Mouse (Mus musculus) gastrocnemius, postnatal 25 days (tissue): ENCODE results near the gene Hopx. TPM values are rescaled to one million over a fixed set of nuclear protein-coding genes. Genes with fewer than 3 reads are reported as not detected.
"Not testable (repeated sequence)": the region's sequence is repeated elsewhere in the genome, so short reads cannot be mapped to it uniquely, and the experiment has no call there.

ENCODE experiments used
- DNase-seq: peaks from one replicate; pipeline ENCODE4 v3.0.0; 2022
- total RNA-seq, 2 experiments: library from RNA; stranded (reverse); gene quantifications; 1 replicate in 1 of 2; 2 replicates in 1 of 2; pipeline ENCODE4 v1.2.3; 2021

The Hopx gene
- total RNA-seq, 2 experiments from 2014 or later: 3.4 to 5.7 TPM

GRCm38 (mm10) chr5:77100691-77101090, 14.2 kb downstream of the Hopx start:
- no peak for DNase-seq

GRCm38 (mm10) chr5:77099997-77100380, 14.9 kb downstream of the Hopx start:
- no peak for DNase-seq

- no peak for DNase-seq
Measured at GRCm38 (mm10) chr5:77099317-77099996, 15.5 kb downstream of the Hopx start.

GRCm38 (mm10) chr5:77098874-77099273, 16.0 kb downstream of the Hopx start:
- no peak for DNase-seq

GRCm38 (mm10) chr5:77097686-77098085, 17.2 kb downstream of the Hopx start:
- DNase-seq: no peak

- not testable (repeated sequence) for DNase-seq
Measured at GRCm38 (mm10) chr5:77096194-77096593, 18.7 kb downstream of the Hopx start.

- DNase-seq: peak; percentile 72
Measured at GRCm38 (mm10) chr5:77094510-77095491, 20.1 kb downstream of the Hopx start.

GRCm38 (mm10) chr5:77093961-77094360, 21.0 kb downstream of the Hopx start:
- no peak for DNase-seq

GRCm38 (mm10) chr5:77092531-77092930, 22.4 kb downstream of the Hopx start:
- no peak for DNase-seq

GRCm38 (mm10) chr5:77091923-77092322, 23.0 kb downstream of the Hopx start:
- DNase-seq: no peak

- DNase-seq: no peak
Measured at GRCm38 (mm10) chr5:77090521-77091096, 24.3 kb downstream of the Hopx start.

- DNase-seq: no peak
Measured at GRCm38 (mm10) chr5:77089901-77090300, 25.0 kb downstream of the Hopx start.

GRCm38 (mm10) chr5:77089294-77089693, 25.6 kb downstream of the Hopx start:
- peak; percentile 24 for DNase-seq

- no peak for DNase-seq
Measured at GRCm38 (mm10) chr5:77087122-77087521, 27.8 kb downstream of the Hopx start.

GRCm38 (mm10) chr5:77086541-77086940, 28.4 kb downstream of the Hopx start:
- DNase-seq: no peak

GRCm38 (mm10) chr5:77085753-77086450, 29.0 kb downstream of the Hopx start:
- no peak for DNase-seq

GRCm38 (mm10) chr5:77084418-77084817, 30.5 kb downstream of the Hopx start:
- DNase-seq: no peak

GRCm38 (mm10) chr5:77082735-77083134, 32.2 kb downstream of the Hopx start:
- no peak for DNase-seq

- peak; percentile 47 for DNase-seq
Measured at GRCm38 (mm10) chr5:77080761-77081160, 34.2 kb downstream of the Hopx start.

- DNase-seq: no peak
Measured at GRCm38 (mm10) chr5:77075951-77076350, 39.0 kb downstream of the Hopx start.

GRCm38 (mm10) chr5:77074914-77075313, 40.0 kb downstream of the Hopx start:
- DNase-seq: peak; percentile 56

- DNase-seq: no peak
Measured at GRCm38 (mm10) chr5:77073794-77074193, 41.1 kb downstream of the Hopx start.
